Mouse (Mus musculus) kidney, adult 10 weeks (tissue): Measurements from ENCODE around the gene Srrd. TPM values are rescaled to one million over a fixed set of nuclear protein-coding genes. Genes with fewer than 3 reads are reported as not detected.

Source experiments
- polyA plus RNA-seq: library from polyadenylated mRNA; stranded (reverse); fragments of 350-450 nt; fragmentation: Illumina TruSeq; extraction: RNeasy Lipid Tissue Mini Kit (QIAGEN cat#74804); gene quantifications from one replicate; pipeline ENCODE4 v1.2.3, GENCODE M21; 2014; ENCODE audit warnings: low read depth, low replicate concordance

Gene Srrd
- 1.5 TPM for polyA plus RNA-seq

DNA sequence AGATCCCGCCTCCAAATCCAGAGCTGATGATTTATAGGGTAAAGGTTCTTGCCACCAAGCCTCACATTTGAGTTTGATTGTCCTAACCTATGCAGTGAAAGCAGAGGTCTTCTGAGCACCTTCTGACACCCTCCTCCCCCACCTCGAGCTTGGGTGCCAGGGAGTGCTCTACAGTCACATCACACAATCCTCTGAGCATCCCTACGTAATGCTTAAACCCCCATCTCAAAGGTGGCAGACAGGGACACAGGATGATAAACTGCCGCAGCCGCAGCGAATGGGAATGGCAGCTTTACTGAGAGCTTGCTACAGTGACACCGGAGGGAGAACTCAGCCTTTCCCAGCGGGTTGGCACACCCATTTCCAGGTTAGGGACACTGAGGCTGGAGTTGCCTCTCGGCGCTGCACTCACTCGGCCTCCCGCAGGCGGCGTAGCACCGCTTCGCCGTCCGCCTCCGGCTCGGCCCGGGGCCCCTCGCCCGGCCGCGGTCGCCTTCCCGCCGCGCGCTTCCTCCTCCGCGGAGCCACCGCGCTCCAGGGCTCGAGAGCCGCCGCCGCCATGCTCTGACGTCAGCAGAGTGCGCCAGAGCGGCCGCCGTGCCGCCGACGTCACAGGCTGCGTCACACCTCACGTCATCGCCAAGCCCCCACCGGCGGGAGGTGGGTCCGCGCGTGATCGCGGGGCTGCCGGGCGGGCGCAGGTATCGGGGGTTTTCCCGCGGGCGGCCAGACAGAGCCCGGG is at the start of gene Srrd, which contains the start of gene Hps4:
TSS of gene Srrd (minus strand) at position 578 of the 742 bp plus-strand sequence.
TSS of gene Hps4 (plus strand) at position 621 of the 742 bp plus-strand sequence.

DNA sequence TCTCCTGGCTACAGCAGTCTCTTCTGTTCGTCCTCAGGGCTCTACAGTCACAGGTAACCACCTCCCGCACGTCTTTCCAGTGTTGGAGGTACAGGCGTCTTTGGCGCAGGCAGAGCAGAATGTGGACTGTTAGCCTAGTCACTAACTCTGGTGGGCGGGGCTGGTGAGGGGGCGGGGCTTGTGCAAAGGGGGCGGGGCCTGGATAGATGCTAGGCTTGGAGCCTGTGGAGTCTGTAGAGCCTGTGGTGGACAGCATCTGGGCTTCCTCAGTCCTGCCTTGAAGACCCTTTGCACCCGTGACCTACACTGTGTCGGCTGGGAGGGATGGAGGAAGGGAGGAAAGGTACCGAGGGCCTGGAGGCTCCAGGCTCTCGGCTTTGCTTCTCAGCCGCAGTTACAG is 13.1 kb upstream of the Srrd start, which contains the start of gene Gm6583:
TSS of gene Gm6583 (minus strand) at position 124 of the 400 bp plus-strand sequence.

DNA sequence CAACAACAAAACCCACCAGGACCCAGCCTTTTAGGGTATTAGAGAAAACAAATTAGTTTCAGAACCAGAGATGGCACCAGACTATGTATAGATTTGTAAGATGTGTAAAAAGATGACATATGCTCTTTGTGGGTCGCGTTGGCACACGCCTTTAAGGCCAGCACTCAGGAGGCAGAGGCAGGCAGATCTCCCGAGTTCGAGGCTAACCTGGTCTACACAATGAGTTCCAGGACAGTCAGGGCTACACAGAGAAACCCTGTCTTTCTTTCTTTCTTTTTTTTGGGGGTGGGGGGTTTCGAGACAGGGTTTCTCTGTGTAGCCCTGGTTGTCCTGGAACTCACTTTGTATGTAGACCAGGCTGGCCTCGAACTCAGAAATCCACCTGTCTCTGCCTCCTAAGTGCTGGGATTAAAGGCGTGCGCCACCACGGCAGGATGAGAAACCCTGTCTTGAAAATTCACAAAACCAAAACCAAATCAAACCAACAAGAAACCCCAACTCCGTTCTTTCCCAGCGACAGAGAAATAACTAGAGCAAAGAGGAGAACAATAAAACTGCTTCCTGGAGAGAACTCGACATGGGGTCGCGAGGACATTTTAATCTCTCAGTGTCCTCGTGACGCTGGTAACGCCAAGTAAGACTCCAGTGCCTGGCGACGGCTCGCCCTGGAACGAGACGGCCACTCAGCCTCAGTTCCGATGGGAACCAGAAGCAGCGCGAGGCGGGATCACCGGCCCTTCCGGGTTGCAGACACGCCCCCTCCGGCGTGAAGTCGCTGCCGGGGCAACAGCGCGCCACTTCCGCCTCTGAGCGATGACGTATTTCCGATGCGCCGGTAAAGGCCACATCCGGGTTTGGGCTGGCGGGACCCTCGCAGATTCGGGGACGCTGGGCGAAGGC is 17.0 kb downstream of the Srrd start, which contains the start of gene Tfip11:
TSS of gene Tfip11 (plus strand) at position 813 of the 900 bp plus-strand sequence.

Other genes starting within 250 kb of the Srrd start
- not detected for gene Cryba4, start 90.5 kb downstream of the Srrd start, polyA plus RNA-seq
- gene Crybb1, start 87.2 kb downstream of the Srrd start, polyA plus RNA-seq: not detected
- 5.1 TPM for gene Tpst2, start 66.3 kb downstream of the Srrd start, polyA plus RNA-seq
- 6.9 TPM for gene Tfip11, start 16.7 kb downstream of the Srrd start, polyA plus RNA-seq
- gene Hps4, start within 50 bp of the Srrd start, polyA plus RNA-seq: 13.7 TPM
- gene Gm6583, start 13.0 kb upstream of the Srrd start, polyA plus RNA-seq: not detected
- not detected for gene Asphd2, start 51.8 kb upstream of the Srrd start, polyA plus RNA-seq
- gene Gm6588, start 106.4 kb upstream of the Srrd start, polyA plus RNA-seq: not detected
- gene Sez6l, start 234.1 kb upstream of the Srrd start, polyA plus RNA-seq: not detected